Mouse (Mus musculus) megakaryocyte, embryonic 14.5 days (primary cell): ENCODE results near the gene Ap4s1. TPM values are rescaled to one million over a fixed set of nuclear protein-coding genes. Genes with fewer than 3 reads are reported as not detected.
"Not testable (repeated sequence)": the region's sequence is repeated elsewhere in the genome, so short reads cannot be mapped to it uniquely, and the experiment has no call there.

Experiments used
- H3K27me3 ChIP-seq: replicated peaks from 2 replicates; pipeline ENCODE3; 2012; ENCODE audit warnings: inconsistent platforms
- H3K36me3 ChIP-seq: replicated peaks from 2 replicates; pipeline ENCODE3; 2012; ENCODE audit warnings: low read length, inconsistent platforms, mixed read lengths
- H3K4me1 ChIP-seq: 2 replicates; pipeline ENCODE4 v1.6.1; 2012; ENCODE audit warnings: inconsistent platforms
- H3K4me3 ChIP-seq: replicated peaks from 2 replicates; pipeline ENCODE3; 2012; ENCODE audit warnings: moderate library complexity, mild to moderate bottlenecking, inconsistent platforms
- H3K9me3 ChIP-seq: 2 replicates; pipeline ENCODE4 v1.6.1; 2012; ENCODE audit warnings: inconsistent platforms
- FLI1 ChIP-seq: IDR thresholded peaks from 2 replicates; pipeline ENCODE4 v1.6.1; 2012; ENCODE audit warnings: low read length, inconsistent platforms, mixed read lengths
- GATA1 ChIP-seq: IDR thresholded peaks from 3 replicates; pipeline ENCODE4 v1.6.1; 2012; ENCODE audit warnings: mixed read lengths, low read length, inconsistent platforms, borderline replicate concordance
- polyA plus RNA-seq: library from polyadenylated mRNA; stranded (reverse); fragments of >175 nt; gene quantifications from 2 replicates; pipeline ENCODE4 v1.2.3, GENCODE M21; 2012; ENCODE audit warnings: low replicate concordance; ENCODE audit not compliant: insufficient read depth

Ap4s1 gene
- polyA plus RNA-seq, 1 experiment = 27.7 TPM

DNA sequence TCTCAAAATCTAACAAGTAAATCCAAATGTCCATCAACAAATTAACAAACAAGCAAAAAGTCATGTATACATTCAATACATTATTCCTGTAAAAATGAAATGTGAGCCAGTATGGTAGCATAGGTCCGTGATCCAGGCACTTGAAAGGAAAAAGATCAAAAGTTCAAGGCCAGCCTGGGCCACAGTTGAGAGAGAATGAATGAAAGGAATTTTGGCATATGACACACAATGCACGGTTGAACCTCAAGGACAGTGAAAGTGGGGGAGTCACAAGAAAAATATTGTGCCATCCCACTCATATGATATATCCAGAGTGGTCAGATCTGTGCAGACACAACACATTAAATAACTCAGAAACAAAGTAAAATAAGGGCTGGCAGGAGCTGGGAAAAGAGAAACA is 14.4 kb upstream of the Ap4s1 start:
- Histone ChIP-seq H3K4me3 (no peak overlapping the region), H3K9me3 (no peaks in the 10 kb centered on the region), H3K27me3 (no peaks in the 10 kb centered on the region), H3K36me3 (peaks cover 5% of the 10 kb centered on the region), H3K4me1 (peaks cover 84% of the 10 kb centered on the region)
- TF ChIP-seq FLI1 (no peak), GATA1 (no peak)

DNA sequence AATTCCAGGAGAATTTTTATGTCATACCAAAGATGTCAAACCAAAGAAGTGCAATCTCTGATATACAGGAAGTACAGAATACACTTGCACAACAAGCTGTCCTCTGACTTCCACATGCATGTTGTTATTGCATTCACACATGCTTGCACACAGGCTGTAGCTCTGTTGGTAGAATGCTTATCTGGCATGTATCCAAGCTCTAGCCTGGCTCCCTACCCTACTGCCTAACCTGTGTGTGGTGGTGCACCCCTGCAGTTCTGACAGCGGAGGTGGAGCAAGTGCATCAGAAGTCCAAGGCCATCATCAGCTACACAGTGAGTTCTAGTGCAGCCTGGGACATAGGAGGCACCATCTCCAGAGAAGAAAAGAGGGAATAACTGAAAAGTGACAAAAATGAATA is 12.0 kb upstream of the Ap4s1 start:
- no peaks in the 10 kb centered on the region for H3K9me3 ChIP-seq
- H3K27me3 ChIP-seq = no peaks in the 10 kb centered on the region
- H3K4me3 ChIP-seq = peak overlapping the region; percentile 84
- TF ChIP-seq FLI1 (no peak), GATA1 (no peak)
- peaks cover 73% of the 10 kb centered on the region for H3K4me1 ChIP-seq
- peaks cover 16% of the 10 kb centered on the region for H3K36me3 ChIP-seq

DNA sequence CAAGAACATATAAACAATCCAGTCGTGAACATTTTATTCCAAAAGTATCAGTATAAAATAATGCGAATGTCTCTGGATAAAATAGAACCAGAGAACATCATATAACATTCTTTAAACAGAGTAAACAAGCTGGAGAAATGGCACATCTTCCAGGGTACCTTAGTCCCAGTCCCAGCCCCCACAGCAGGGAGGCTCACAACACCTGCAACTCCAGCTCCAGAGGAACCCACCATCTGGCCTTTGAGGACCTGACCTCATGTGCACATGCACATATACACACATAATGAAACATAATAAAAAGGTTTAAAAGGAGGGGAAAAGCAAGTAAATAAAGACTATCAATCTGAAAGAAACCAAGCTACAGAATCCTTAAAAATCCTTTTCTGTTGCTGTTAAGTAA is 2.3 kb upstream of the Ap4s1 start:
- TF ChIP-seq GATA1 = no peak
- no peak for TF ChIP-seq FLI1
- no peak overlapping the region for H3K4me3 ChIP-seq
- H3K36me3 ChIP-seq = peaks cover 5% of the 10 kb centered on the region
- H3K9me3 ChIP-seq = no peaks in the 10 kb centered on the region
- peaks cover 35% of the 10 kb centered on the region for H3K4me1 ChIP-seq
- H3K27me3 ChIP-seq = no peaks in the 10 kb centered on the region

DNA sequence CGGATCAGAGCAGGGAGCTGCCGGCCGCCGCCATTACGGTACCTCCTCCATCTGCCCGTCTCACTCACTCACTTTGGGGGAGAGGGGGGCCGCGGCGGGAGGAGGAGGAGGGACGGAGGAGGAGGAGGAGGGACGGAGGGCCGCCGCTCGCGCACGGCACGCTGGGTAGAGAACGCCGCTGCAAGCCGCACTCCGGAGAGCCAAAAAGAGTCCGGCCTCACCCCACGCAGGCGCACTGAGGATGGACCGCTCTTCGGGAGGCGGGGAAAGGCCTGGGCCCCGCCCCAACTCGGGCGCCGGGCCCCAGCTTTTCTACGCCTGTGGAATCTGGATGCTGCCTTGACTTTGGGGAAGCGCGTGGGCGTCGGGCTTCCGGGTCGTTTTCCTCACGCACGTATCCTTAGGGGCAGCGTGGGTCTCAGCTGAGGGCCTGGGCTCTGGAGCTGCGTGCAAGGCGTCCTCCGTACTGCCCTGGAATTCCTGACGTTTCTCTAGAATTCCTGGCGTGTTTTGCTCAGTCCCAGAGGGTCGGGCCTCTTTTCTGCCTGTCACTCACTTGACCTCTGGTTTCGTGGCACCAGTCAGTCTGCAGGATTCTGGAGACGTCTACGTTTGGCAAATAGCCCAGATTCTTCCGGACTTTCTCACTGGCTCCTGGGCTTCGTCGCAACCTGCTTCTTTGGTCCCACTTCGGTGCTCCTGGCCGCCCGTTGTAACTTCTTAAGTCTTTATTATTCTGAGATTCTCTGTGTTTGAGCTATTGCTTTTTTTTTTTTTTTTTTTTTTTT is 1.2 kb downstream of the Ap4s1 start, which contains the start of gene Strn3:
Gene Strn3 (minus strand): TSS at position 53 of the 788 bp plus-strand sequence.
- Histone ChIP-seq H3K4me3 (peak within 1 kb of the TSS; percentile 99), H3K4me1 (peaks cover 59% of the 10 kb centered on the region), H3K36me3 (no peaks in the 10 kb centered on the region), H3K27me3 (no peaks in the 10 kb centered on the region), H3K9me3 (no peaks in the 10 kb centered on the region)
- TF ChIP-seq FLI1 (no peak), GATA1 (no peak)

DNA sequence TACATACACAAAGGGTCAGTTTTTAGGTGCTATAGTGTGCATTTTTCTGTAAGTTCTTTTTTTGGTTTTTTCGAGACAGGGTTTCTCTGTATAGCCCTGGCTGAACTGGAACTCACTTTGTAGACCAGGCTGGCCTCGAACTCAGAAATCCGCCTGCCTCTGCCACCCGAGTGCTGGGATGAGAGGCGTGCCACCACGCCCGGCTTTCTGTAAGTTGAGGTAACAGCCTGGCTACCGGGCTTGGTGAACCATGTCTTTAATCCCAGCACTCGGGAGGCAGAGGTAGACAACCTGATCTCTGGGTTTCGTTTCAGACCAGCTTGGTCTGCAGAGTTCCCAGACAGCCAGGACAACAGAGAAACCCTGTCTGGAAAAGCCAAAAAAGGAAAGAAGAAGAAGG is 2.0 kb downstream of the Ap4s1 start:
- peaks cover 51% of the 10 kb centered on the region for H3K4me1 ChIP-seq
- peak overlapping the region; percentile 99 for H3K4me3 ChIP-seq
- not testable (repeated sequence) for H3K36me3 ChIP-seq, H3K9me3 ChIP-seq, H3K27me3 ChIP-seq

DNA sequence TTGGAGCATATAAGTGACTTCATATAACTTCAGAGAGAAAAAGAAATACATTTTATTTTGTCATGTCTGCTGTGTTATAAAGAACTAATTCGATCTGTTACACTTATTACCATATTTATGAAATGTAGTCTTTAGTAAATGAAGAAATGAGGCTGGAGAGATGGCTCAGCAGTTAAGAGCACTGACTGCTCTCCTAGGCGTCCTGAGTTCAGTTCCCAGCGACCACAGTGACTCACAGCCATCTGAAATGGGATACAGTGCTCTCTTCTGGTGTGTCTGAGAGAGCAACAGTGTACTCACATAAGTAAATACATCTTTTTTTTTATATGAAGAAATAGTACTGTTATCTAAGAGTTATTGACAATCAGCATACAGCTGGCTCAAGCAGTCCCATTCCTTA is 2.6 kb downstream of the Ap4s1 start:
- no peaks in the 10 kb centered on the region for H3K27me3 ChIP-seq
- H3K4me1 ChIP-seq = peaks cover 45% of the 10 kb centered on the region
- peaks cover 2% of the 10 kb centered on the region for H3K36me3 ChIP-seq
- H3K4me3 ChIP-seq = peak overlapping the region; percentile 83
- H3K9me3 ChIP-seq = no peaks in the 10 kb centered on the region
- TF ChIP-seq GATA1 (no peak), FLI1 (no peak)

DNA sequence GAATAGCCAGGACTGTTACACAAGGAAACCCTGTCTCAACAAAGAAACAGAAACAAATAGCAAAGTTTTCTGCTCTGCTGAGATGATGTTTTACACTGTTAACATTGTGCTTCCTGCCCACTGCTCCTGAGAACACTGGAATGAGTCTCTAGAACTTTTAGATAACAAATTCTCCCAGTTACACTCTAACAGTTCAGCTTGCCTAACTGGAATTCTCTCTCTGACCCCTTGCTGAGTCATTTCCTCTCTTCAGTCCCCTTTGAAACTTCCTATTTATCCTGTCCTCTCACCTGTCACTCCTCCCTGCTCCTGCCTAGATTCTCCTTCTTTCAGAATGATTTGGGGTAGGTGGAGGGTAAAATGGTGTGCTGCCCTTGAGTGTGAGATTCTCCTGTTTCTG is 3.3 kb downstream of the Ap4s1 start:
- Histone ChIP-seq H3K4me3 (peak overlapping the region; percentile 79), H3K4me1 (peaks cover 41% of the 10 kb centered on the region)
- TF ChIP-seq FLI1 (no peak), GATA1 (no peak)

DNA sequence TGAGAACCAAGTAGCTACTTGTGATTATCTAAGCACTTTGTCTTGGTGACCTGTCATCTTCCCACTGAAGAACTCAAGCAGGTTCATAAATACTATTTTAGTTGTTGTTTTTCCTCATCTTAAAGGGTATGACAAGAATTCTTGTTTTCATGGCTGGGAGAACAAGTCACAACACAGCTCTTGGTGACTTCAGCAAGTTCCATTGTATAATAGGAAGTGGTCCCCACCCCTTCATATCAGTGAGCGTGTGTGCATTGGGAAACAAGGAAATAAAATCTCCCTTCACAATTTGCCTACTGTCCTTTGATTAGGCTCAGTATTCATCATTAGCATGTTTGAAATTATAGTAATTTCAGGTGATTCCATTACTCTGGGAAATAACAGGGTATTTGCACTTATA is 4.1 kb downstream of the Ap4s1 start:
- H3K36me3 ChIP-seq = peaks cover 15% of the 10 kb centered on the region
- TF ChIP-seq FLI1 = no peak
- TF ChIP-seq GATA1 = no peak
- no peaks in the 10 kb centered on the region for H3K27me3 ChIP-seq
- peaks cover 8% of the 10 kb centered on the region for H3K9me3 ChIP-seq
- H3K4me3 ChIP-seq = no peak overlapping the region
- peaks cover 42% of the 10 kb centered on the region for H3K4me1 ChIP-seq

More for the DNA sequence above, 3.3 kb downstream of the Ap4s1 start:
- no peaks in the 10 kb centered on the region for H3K27me3 ChIP-seq
- peaks cover 6% of the 10 kb centered on the region for H3K36me3 ChIP-seq
- peaks cover 4% of the 10 kb centered on the region for H3K9me3 ChIP-seq

DNA sequence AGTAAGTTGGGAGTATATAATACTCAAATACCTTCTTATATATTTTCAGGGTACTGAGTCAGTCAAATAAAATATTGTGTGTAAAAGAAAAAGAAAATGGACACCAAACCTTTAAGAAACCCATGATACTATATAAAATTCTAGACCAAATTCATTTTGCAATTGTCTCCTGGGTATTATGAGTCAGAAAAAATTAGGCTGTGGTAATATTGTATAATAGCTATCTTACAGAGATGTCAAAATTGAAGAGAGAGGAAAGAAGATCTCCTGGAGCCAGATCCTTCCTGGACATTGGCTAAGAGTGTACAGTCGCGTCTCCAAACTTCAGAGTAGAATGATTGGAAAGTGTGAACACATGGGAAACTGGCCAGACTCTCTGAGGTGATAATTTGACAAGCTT is 5.3 kb downstream of the Ap4s1 start:
- Histone ChIP-seq H3K27me3 (no peaks in the 10 kb centered on the region), H3K36me3 (peaks cover 15% of the 10 kb centered on the region), H3K4me3 (no peak overlapping the region), H3K4me1 (peaks cover 50% of the 10 kb centered on the region), H3K9me3 (peaks cover 8% of the 10 kb centered on the region)
- no peak for TF ChIP-seq GATA1
- no peak for TF ChIP-seq FLI1

DNA sequence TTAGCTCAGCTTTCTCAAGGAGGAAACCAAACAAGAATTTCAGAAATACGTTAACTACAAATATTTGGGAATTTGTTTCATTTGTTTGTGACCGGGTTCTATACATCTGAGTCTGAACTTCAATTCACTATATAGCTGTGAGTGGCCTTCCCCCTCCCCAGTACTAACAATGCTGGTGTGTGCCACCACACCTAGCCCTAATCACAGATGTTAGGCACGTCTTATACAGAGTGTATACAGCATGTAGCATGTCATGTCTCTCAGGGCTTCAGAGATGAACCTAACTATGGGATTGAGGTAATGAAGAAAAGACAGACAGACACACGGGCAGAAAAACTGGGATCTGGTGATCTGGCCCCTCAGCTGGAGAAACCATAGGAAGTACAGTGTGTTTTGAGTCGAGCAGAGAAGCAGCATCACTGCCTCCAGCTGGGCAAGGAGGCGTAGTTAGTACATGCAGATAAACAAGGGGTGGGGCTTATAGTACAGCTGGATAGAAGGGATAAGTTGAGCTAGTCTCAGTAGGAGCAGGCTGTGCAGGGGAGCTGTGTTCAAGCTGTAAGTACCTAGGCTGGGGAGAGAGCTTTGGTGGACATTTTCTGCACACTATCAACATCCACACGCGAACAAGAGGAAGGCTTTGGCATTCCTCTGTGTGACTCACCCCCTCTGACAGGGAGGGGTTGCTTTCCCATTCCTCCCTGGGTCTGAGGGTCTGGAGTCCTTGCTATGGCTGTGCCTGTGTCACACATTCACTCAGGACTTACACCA is 9.0 kb downstream of the Ap4s1 start:
- Histone ChIP-seq H3K36me3 (peaks cover 24% of the 10 kb centered on the region), H3K9me3 (peaks cover 16% of the 10 kb centered on the region), H3K4me3 (peak overlapping the region; percentile 60), H3K4me1 (peaks cover 49% of the 10 kb centered on the region), H3K27me3 (no peaks in the 10 kb centered on the region)
- TF ChIP-seq FLI1 = no peak
- TF ChIP-seq GATA1 = no peak
